Mouse (Mus musculus): ENCODE results near the gene Krt75. TPM values are rescaled to one million over a fixed set of nuclear protein-coding genes. Genes with fewer than 3 reads are reported as not detected.

The Krt75 gene
- polyA plus RNA-seq, 1 experiment from 2014 or later, result 0.05 TPM

Small RNAs within 50 kb of the gene (microRNA-seq; reads per million reads assigned to microRNA genes)
- gene Gm44393 (not detected), gene Gm44460 (not detected)

Other genes starting within 250 kb of the Krt75 start
- 7.4 and 8.1 TPM in 2 replicates for gene Krt80, start 203.7 kb downstream of the Krt75 start, polyA plus RNA-seq (2015; fragmentation: Nextera tagmentation; extraction: Ambion mirVana)
- gene Krt7, start 162.9 kb downstream of the Krt75 start, polyA plus RNA-seq (2015; fragmentation: Nextera tagmentation; extraction: Ambion mirVana), result 17.4 and 28.2 TPM in 2 replicates
- 0.15 TPM in 1 of 2 replicates, not detected in the other for gene Krt87, start 135.1 kb downstream of the Krt75 start, polyA plus RNA-seq (2015; fragmentation: Nextera tagmentation; extraction: Ambion mirVana)
- not detected in 2 replicates for gene Krt88, start 126.2 kb downstream of the Krt75 start, polyA plus RNA-seq (2015; fragmentation: Nextera tagmentation; extraction: Ambion mirVana)
- not detected in 2 replicates for gene Krt81, start 110.2 kb downstream of the Krt75 start, polyA plus RNA-seq (2015; fragmentation: Nextera tagmentation; extraction: Ambion mirVana)
- gene Krt86, start 100.4 kb downstream of the Krt75 start, polyA plus RNA-seq (2015; fragmentation: Nextera tagmentation; extraction: Ambion mirVana), result not detected in 2 replicates
- gene Krt83, start 82.4 kb downstream of the Krt75 start, polyA plus RNA-seq (2015; fragmentation: Nextera tagmentation; extraction: Ambion mirVana), result not detected in 2 replicates
- gene Gm49425, start 56.6 kb downstream of the Krt75 start, polyA plus RNA-seq (2015; fragmentation: Nextera tagmentation; extraction: Ambion mirVana), result not detected in 2 replicates
- not detected in 2 replicates for gene Krt84, start 41.1 kb downstream of the Krt75 start, polyA plus RNA-seq (2015; fragmentation: Nextera tagmentation; extraction: Ambion mirVana)
- gene Krt82, start 23.2 kb downstream of the Krt75 start, polyA plus RNA-seq (2015; fragmentation: Nextera tagmentation; extraction: Ambion mirVana), result not detected in 2 replicates
- 0.09 TPM in 1 of 2 replicates, not detected in the other for gene Krt90, start 11.0 kb downstream of the Krt75 start, polyA plus RNA-seq (2015; fragmentation: Nextera tagmentation; extraction: Ambion mirVana)
- gene Gm5414, start 54.3 kb upstream of the Krt75 start, polyA plus RNA-seq (2015; fragmentation: Nextera tagmentation; extraction: Ambion mirVana), result not detected in 2 replicates
- not detected in 2 replicates for gene Gm5478, start 73.5 kb upstream of the Krt75 start, polyA plus RNA-seq (2015; fragmentation: Nextera tagmentation; extraction: Ambion mirVana)
- not detected in 2 replicates for gene Krt6b, start 106.4 kb upstream of the Krt75 start, polyA plus RNA-seq (2015; fragmentation: Nextera tagmentation; extraction: Ambion mirVana)
- 0.20 and 0.36 TPM in 2 replicates for gene Krt6a, start 120.4 kb upstream of the Krt75 start, polyA plus RNA-seq (2015; fragmentation: Nextera tagmentation; extraction: Ambion mirVana)
- 2.8 and 29.6 TPM in 2 replicates for gene Krt5, start 139.0 kb upstream of the Krt75 start, polyA plus RNA-seq (2015; fragmentation: Nextera tagmentation; extraction: Ambion mirVana)
- gene Krt71, start 169.2 kb upstream of the Krt75 start, polyA plus RNA-seq (2015; fragmentation: Nextera tagmentation; extraction: Ambion mirVana), result 0.14 TPM in 1 of 2 replicates, not detected in the other
- gene Krt72, start 212.6 kb upstream of the Krt75 start, polyA plus RNA-seq (2015; fragmentation: Nextera tagmentation; extraction: Ambion mirVana), result 0.34 TPM in 1 of 2 replicates, not detected in the other
- gene Krt73, start 228.4 kb upstream of the Krt75 start, polyA plus RNA-seq (2015; fragmentation: Nextera tagmentation; extraction: Ambion mirVana), result not detected in 2 replicates
- not detected in 2 replicates for gene Krt2, start 244.3 kb upstream of the Krt75 start, polyA plus RNA-seq (2015; fragmentation: Nextera tagmentation; extraction: Ambion mirVana)

Measured in heart, embryonic 15.5 days (tissue).